Mouse (Mus musculus) right cerebral cortex, postnatal 36 days (tissue): ENCODE measurements around the gene Bnipl.

Experiments
- DNase-seq, 2 experiments: peaks; one replicate each; pipeline ENCODE4 v3.0.0; 2022; ENCODE audit warnings: low spot score in 2 of 2, mixed read lengths in 1 of 2

Gene Bnipl

GRCm38 (mm10) chr3:95280747-95281146 is 29.8 kb upstream of the Bnipl start:
- DNase-seq = no peak

GRCm38 (mm10) chr3:95277149-95277551 is 26.2 kb upstream of the Bnipl start:
- DNase-seq = no peak

- DNase-seq = no peak
Measured at GRCm38 (mm10) chr3:95276428-95276934, 25.5 kb upstream of the Bnipl start.

GRCm38 (mm10) chr3:95275161-95275560 is 24.2 kb upstream of the Bnipl start:
- DNase-seq = no peak

GRCm38 (mm10) chr3:95274453-95274852 is 23.5 kb upstream of the Bnipl start:
- no peak for DNase-seq

- DNase-seq = no peak
Measured at GRCm38 (mm10) chr3:95273471-95273870, 22.5 kb upstream of the Bnipl start.

- DNase-seq = no peak
Measured at GRCm38 (mm10) chr3:95270766-95271364, 19.9 kb upstream of the Bnipl start.

GRCm38 (mm10) chr3:95269789-95270188 is 18.8 kb upstream of the Bnipl start:
- peak in 1 of 2 experiments; percentile 33 for DNase-seq

GRCm38 (mm10) chr3:95267855-95268254 is 16.9 kb upstream of the Bnipl start:
- DNase-seq = no peak

- DNase-seq = no peak
Measured at GRCm38 (mm10) chr3:95266052-95266451, 15.1 kb upstream of the Bnipl start.

GRCm38 (mm10) chr3:95264724-95265123 is 13.7 kb upstream of the Bnipl start:
- no peak for DNase-seq

- DNase-seq = no peak
Measured at GRCm38 (mm10) chr3:95263089-95263739, 12.2 kb upstream of the Bnipl start.

GRCm38 (mm10) chr3:95261975-95262374 is 11.0 kb upstream of the Bnipl start:
- no peak for DNase-seq

- DNase-seq = no peak
Measured at GRCm38 (mm10) chr3:95256931-95257330, 5.9 kb upstream of the Bnipl start.

GRCm38 (mm10) chr3:95250361-95250760 is 632 bp downstream of the Bnipl start:
- no peak for DNase-seq

- no peak for DNase-seq
Measured at GRCm38 (mm10) chr3:95247660-95248336, 3.2 kb downstream of the Bnipl start.

GRCm38 (mm10) chr3:95246465-95247231 is 4.3 kb downstream of the Bnipl start:
- no peak for DNase-seq

GRCm38 (mm10) chr3:95243086-95243485 is 7.9 kb downstream of the Bnipl start:
- no peak for DNase-seq

- no peak for DNase-seq
Measured at GRCm38 (mm10) chr3:95241498-95241897, 9.5 kb downstream of the Bnipl start, which contains the start of gene Gm128. Gm128 (minus strand) TSS chr3:95241598.

GRCm38 (mm10) chr3:95240900-95241299 is 10.1 kb downstream of the Bnipl start:
- no peak for DNase-seq

- no peak for DNase-seq
Measured at GRCm38 (mm10) chr3:95239971-95240370, 11.0 kb downstream of the Bnipl start.

GRCm38 (mm10) chr3:95239022-95239421 is 12.0 kb downstream of the Bnipl start:
- DNase-seq = no peak
